Mouse (Mus musculus): ENCODE data around the gene Igf1r. TPM values are rescaled to one million over a fixed set of nuclear protein-coding genes. Genes with fewer than 3 reads are reported as not detected.
A peak's percentile ranks its signal among the peaks of the same experiment; 100 is the strongest.

Gene Igf1r
- polyA plus RNA-seq, 1 experiment from 2014 or later = 2.7 TPM

DNA sequence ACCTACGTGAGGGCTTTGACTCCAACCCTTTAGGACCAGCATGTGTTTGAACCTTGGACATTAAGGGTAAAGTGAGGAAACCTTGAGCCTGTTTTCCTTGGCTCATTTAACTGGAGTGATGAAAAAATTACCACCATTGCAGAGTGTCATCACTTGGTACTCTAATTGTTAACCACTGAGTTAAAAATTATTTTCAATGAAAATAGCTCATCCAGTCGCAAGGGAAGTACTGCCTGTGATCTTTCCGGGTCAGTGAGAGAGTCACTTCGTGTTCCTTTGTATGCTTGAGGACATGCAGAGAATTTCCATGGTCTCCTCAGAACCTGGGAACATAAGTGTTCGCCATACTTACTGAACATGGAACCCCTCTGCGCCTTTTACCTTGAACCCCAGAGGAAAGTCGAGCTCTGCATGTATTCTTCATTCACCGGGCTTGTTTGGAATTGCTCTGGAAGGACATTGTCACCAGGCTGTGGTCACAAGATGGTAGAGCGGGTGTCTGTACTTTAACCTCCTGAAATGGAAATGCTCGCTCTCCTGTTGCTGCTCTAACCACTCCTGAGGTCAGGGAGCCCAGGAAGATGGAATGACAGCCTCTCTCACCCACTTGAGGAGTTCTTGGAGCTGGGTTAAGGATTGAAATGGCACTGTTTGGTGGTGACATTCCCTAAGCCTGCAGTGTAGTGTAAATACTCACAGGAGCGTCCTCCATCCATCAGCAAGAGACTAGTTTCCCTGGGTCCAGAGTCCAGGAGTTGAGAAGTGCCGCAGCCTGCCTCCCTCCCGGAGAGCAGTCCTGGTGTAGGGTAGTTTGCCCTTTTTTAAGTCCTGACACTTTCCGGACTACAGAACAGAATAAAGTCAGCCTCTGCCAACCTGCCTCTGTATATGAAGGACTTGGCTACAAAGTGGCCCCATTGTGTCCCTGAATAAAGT lies 120.2 kb downstream of the Igf1r start:
- 80% methylated on average over 14 of the region's 14 CpGs for WGBS (ENCODE audit: insufficient replicate concordance)

DNA sequence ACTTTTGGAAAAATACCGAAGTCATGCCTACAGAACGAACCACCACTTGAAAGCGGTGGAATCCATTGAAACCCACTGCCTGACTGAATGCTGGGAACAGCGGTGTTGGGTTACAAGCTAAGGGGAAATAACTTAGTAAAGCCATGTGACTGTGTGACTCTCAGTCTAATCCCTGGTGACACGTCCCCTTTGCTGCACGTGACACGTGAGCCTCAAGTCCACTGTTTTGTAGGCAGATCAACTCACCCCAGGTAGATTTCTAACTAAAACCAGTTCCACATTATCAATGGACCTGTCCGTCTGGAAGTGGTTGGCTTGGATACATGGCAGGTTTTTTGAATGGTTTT lies 120.8 kb downstream of the Igf1r start:
- Histone ChIP-seq H3K27me3 (ENCODE audit: insufficient read depth, low read length) (peaks cover 14% of the 10 kb centered on the region; the same call in 1 of the 2 replicates), H3K27ac (ENCODE audit: low read depth) (no peak overlapping the region), H3K4me3 (ENCODE audit: low read depth, low read length) (no peak overlapping the region), H3K9me3 (ENCODE audit: low read length) (no peaks in the 10 kb centered on the region), H3K4me1 (ENCODE audit: insufficient read depth) (no peaks in the 10 kb centered on the region; the same call in 1 of the 2 replicates), H3K4me2 (ENCODE audit: low read depth, low read length) (no peak overlapping the region), H3K9ac (replicated peaks) (no peak overlapping the region), H3K36me3 (replicated peaks; ENCODE audit: insufficient read depth, low read length) (no peaks in the 10 kb centered on the region)
- TF ChIP-seq EP300 (IDR thresholded peaks at IDR 0.05; ENCODE audit: low read depth) = no peak
- TF ChIP-seq CTCF (IDR thresholded peaks at IDR 0.05; ENCODE audit: low read depth) = no peak
- no peak for ATAC-seq
- no peak for DNase-seq
- 56% methylated on average over 8 of the region's 8 CpGs for WGBS (ENCODE audit: insufficient replicate concordance)

More for the DNA sequence above, 120.2 kb downstream of the Igf1r start:
- Histone ChIP-seq H3K27ac (ENCODE audit: low read depth) (no peak overlapping the region), H3K36me3 (replicated peaks; ENCODE audit: insufficient read depth, low read length) (no peaks in the 10 kb centered on the region), H3K9me3 (ENCODE audit: low read length) (no peaks in the 10 kb centered on the region), H3K9ac (replicated peaks) (no peak overlapping the region), H3K4me2 (ENCODE audit: low read depth, low read length) (no peak overlapping the region), H3K4me3 (ENCODE audit: low read depth, low read length) (no peak overlapping the region), H3K4me1 (ENCODE audit: insufficient read depth) (no peaks in the 10 kb centered on the region; the same call in 1 of the 2 replicates), H3K27me3 (ENCODE audit: insufficient read depth, low read length) (peaks cover 14% of the 10 kb centered on the region; the same call in 1 of the 2 replicates)
- no peak for TF ChIP-seq CTCF (IDR thresholded peaks at IDR 0.05; ENCODE audit: low read depth)
- TF ChIP-seq EP300 (IDR thresholded peaks at IDR 0.05; ENCODE audit: low read depth) = no peak
- no peak for ATAC-seq
- no peak for DNase-seq

DNA sequence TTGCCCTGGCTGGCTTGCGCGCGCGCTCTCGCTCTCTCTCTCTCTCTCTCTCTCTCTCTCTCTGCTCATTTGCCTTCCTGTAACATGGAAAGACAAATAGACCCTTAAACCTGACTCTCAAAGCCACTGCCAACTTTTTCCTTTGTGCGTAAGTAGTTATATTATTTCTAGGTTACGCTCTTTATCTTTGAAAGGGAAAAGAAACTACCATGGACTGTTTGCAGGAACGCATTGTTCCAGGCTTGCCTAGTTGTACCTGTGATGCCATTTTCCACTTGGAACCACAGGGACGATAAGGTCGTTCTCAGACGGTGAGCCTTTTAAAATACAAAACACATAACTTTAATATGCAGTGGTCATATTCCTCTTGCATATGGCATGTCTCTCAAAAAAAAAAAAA lies 122.1 kb downstream of the Igf1r start:
- 88% methylated on average over 11 of the region's 11 CpGs for WGBS (ENCODE audit: insufficient replicate concordance)
- H3K9me3 ChIP-seq (ENCODE audit: low read length) = no peaks in the 10 kb centered on the region
- peaks cover under 1% of the 10 kb centered on the region; the same call in 1 of the 2 replicates for H3K4me1 ChIP-seq (ENCODE audit: insufficient read depth)
- no peak overlapping the region for H3K27ac ChIP-seq (ENCODE audit: low read depth)
- TF ChIP-seq EP300 (IDR thresholded peaks at IDR 0.05; ENCODE audit: low read depth) (no peak), CTCF (IDR thresholded peaks at IDR 0.05; ENCODE audit: low read depth) (no peak)
- H3K9ac ChIP-seq (replicated peaks) = no peak overlapping the region
- no peak for ATAC-seq
- 0 out of 2 replicates have a peak, but pooled peaks cover 10% of the 10 kb centered on the region for H3K27me3 ChIP-seq (ENCODE audit: insufficient read depth, low read length)
- no peak overlapping the region for H3K4me3 ChIP-seq (ENCODE audit: low read depth, low read length)
- no peak overlapping the region for H3K4me2 ChIP-seq (ENCODE audit: low read depth, low read length)
- no peak for DNase-seq
- H3K36me3 ChIP-seq (replicated peaks; ENCODE audit: insufficient read depth, low read length) = no peaks in the 10 kb centered on the region

DNA sequence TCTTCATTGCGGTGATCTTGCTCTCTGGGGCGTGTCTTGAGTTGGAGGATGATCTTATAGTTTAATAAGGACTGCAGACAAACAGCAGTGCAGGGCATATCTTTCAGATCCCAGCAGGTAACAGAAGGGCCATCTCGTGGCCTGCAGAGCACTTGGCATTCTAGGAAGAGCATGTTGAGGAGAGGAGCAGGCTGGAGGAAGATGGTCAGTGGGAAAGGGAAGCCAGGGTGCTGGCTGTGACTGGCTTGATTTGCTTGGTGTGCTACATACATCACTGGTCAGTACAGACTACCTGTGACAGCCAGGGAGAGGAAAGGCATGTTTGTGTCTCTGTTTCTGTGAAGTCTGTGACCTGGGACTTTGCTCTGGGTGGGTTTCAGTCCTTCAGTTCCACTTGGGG lies 122.8 kb downstream of the Igf1r start:
- 65% methylated on average over 3 of the region's 3 CpGs for WGBS (ENCODE audit: insufficient replicate concordance)
- Histone ChIP-seq H3K4me2 (ENCODE audit: low read depth, low read length) (no peak overlapping the region), H3K9ac (replicated peaks) (no peak overlapping the region), H3K27me3 (ENCODE audit: insufficient read depth, low read length) (0 out of 2 replicates have a peak, but pooled peaks cover 10% of the 10 kb centered on the region), H3K27ac (ENCODE audit: low read depth) (no peak overlapping the region), H3K9me3 (ENCODE audit: low read length) (no peaks in the 10 kb centered on the region), H3K4me3 (ENCODE audit: low read depth, low read length) (no peak overlapping the region), H3K36me3 (replicated peaks; ENCODE audit: insufficient read depth, low read length) (no peaks in the 10 kb centered on the region), H3K4me1 (ENCODE audit: insufficient read depth) (peaks cover 5% of the 10 kb centered on the region; the same call in 1 of the 2 replicates)
- ATAC-seq (no peak), DNase-seq (no peak)
- no peak for TF ChIP-seq CTCF (IDR thresholded peaks at IDR 0.05; ENCODE audit: low read depth)
- no peak for TF ChIP-seq EP300 (IDR thresholded peaks at IDR 0.05; ENCODE audit: low read depth)

DNA sequence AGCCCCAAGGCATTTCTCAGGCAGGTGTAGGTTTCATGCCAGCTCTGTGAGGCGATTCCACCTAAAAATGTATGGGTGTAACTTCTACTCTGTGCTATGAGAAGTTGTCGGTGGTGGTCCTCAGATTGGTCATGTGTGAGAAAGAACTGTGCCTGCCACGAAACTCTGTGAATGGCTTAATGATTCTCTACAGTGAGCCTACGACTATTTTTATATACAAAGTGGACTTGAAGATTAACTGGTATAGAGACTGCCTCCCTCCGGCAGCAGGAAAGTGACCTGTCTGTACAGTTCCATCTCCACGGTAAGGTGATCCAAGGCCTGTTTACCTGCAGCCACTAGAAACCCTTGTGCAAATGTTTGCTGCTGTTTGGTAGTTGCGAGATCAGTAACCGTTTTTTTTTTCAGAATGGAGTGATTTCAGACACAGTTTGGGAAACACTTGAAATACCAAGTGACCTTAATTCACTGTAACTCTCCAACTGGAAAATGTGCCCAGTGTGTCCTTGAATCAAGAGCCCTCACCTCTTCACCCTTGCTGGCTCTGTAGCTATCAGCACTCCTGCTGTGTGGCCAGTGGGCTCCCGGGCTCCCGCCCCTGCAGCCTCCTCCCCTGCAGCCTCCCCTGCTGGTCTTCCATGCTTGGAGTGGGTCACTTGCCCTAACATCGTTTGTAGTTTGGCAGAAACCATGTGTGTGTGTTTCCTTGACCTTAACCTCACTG lies 127.7 kb downstream of the Igf1r start:
- no peak overlapping the region for H3K9ac ChIP-seq (replicated peaks)
- no peak for TF ChIP-seq EP300 (IDR thresholded peaks at IDR 0.05; ENCODE audit: low read depth)
- no peak for TF ChIP-seq CTCF (IDR thresholded peaks at IDR 0.05; ENCODE audit: low read depth)
- ATAC-seq (peak; percentile 36), DNase-seq (no peak)
- H3K9me3 ChIP-seq (ENCODE audit: low read length) = no peaks in the 10 kb centered on the region
- WGBS (ENCODE audit: insufficient replicate concordance) = 57% methylated on average over 11 of the region's 11 CpGs
- no peak overlapping the region for H3K27ac ChIP-seq (ENCODE audit: low read depth)
- no peak overlapping the region for H3K4me3 ChIP-seq (ENCODE audit: low read depth, low read length)
- H3K36me3 ChIP-seq (replicated peaks; ENCODE audit: insufficient read depth, low read length) = no peaks in the 10 kb centered on the region
- no peak overlapping the region for H3K4me2 ChIP-seq (ENCODE audit: low read depth, low read length)
- 0 out of 2 replicates have a peak, but pooled peaks cover 17% of the 10 kb centered on the region for H3K27me3 ChIP-seq (ENCODE audit: insufficient read depth, low read length)
- H3K4me1 ChIP-seq (ENCODE audit: insufficient read depth) = peaks cover 12% of the 10 kb centered on the region

DNA sequence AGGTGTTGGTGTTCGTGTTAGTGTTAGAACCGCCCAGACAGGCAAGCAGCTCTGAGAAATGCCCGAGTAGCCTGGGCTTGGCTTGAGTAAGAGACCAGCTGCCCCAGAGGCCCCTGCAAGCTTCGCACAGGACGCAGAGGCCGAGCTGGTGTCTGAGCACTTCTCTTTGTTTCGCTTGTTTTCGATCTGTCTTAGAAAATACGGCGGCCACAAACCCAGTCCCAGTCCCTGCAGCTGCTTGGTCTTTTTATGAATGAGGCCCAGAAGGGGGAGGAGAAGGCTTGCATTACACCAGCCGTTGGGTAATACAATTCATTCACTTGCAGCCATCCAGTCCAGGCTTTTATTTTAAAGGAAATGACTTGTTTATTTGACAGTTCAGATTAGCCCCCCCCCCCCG lies 132.7 kb downstream of the Igf1r start:
- ATAC-seq = peak; percentile 70

More for the DNA sequence above, 132.7 kb downstream of the Igf1r start:
- Histone ChIP-seq H3K4me2 (ENCODE audit: low read depth, low read length) (peak overlapping the region; percentile 59), H3K9me3 (ENCODE audit: low read length) (no peaks in the 10 kb centered on the region), H3K4me1 (ENCODE audit: insufficient read depth) (peaks cover 19% of the 10 kb centered on the region), H3K9ac (replicated peaks) (no peak overlapping the region), H3K27ac (ENCODE audit: low read depth) (peak overlapping the region; percentile 53; the same call in 1 of the 2 replicates), H3K4me3 (ENCODE audit: low read depth, low read length) (no peak overlapping the region), H3K27me3 (ENCODE audit: insufficient read depth, low read length) (0 out of 2 replicates have a peak, but pooled peaks cover 26% of the 10 kb centered on the region), H3K36me3 (replicated peaks; ENCODE audit: insufficient read depth, low read length) (peaks cover 3% of the 10 kb centered on the region; the same call in 1 of the 2 replicates)
- TF ChIP-seq CTCF (IDR thresholded peaks at IDR 0.05; ENCODE audit: low read depth) = no peak
- DNase-seq = peak; percentile 48
- 10% methylated on average over 12 of the region's 12 CpGs for WGBS (ENCODE audit: insufficient replicate concordance)

Measured in liver, postnatal 0 days (tissue).